ENCODE assay signal across 13 mouse cellular contexts in genomic region chr10:127077515-127077914, GRCm38 (mm10). TPM values are rescaled to one million over a fixed set of nuclear protein-coding genes. Genes with fewer than 3 reads are reported as not detected.
DNase-seq lines count a peak whose midpoint lies in the region; ATAC-seq lines count a peak whose summit lies in the region.
"Had no signal": no experiment of that assay in that cellular context is flagged by ENCODE, and none has a peak within 500 bp of the region (broad histone marks: within the 10 kb centered on the region; RNA-seq: fewer than 3 reads in every experiment).

No protein-coding gene starts in this region.

- DNase-seq in layer of hippocampus, adult 11-12 months (ENCODE audit: low spot score): peak; percentile 54
- DNase-seq in layer of hippocampus, adult 9-11 months: no peak
- no peak for DNase-seq in embryonic facial prominence, embryonic 14.5 days (ENCODE audit: low spot score)
- DNase-seq in thymus, postnatal 4 days: no peak
- DNase-seq in spleen, adult 12 weeks (ENCODE audit: low spot score): no peak
- DNase-seq: gastrocnemius, postnatal 36 days; kidney, postnatal 4 days; lung, embryonic 14.5 days had no signal

- peaks cover 74% of the 10 kb centered on the region for H3K27me3 ChIP-seq in embryonic facial prominence, embryonic 14.5 days (replicated peaks; ENCODE audit: control insufficient read depth, insufficient read depth, low read length)
- H3K27me3 ChIP-seq in hindbrain, embryonic 15.5 days: no peaks in the 10 kb centered on the region
- peaks cover 51% of the 10 kb centered on the region for H3K27me3 ChIP-seq in neural tube, embryonic 13.5 days
- peaks cover 56% of the 10 kb centered on the region for H3K27me3 ChIP-seq in intestine, embryonic 16.5 days (replicated peaks; ENCODE audit: control insufficient read depth, insufficient read depth, low read length)

- no peak for ATAC-seq in embryonic facial prominence, embryonic 14.5 days (ENCODE audit: low read depth)
- ATAC-seq in hindbrain, embryonic 15.5 days (ENCODE audit: low FRiP score, low read depth): no peak
- ATAC-seq in neural tube, embryonic 13.5 days (ENCODE audit: low read depth): no peak
- ATAC-seq in intestine, embryonic 16.5 days: no peak
- ATAC-seq: intestine, embryonic 15.5 days had no signal

- no peaks in the 10 kb centered on the region for H3K36me3 ChIP-seq in embryonic facial prominence, embryonic 14.5 days (ENCODE audit: control insufficient read depth, insufficient read depth, low read length)
- H3K36me3 ChIP-seq in hindbrain, embryonic 15.5 days: no peaks in the 10 kb centered on the region
- H3K36me3 ChIP-seq in neural tube, embryonic 13.5 days: no peaks in the 10 kb centered on the region
- H3K36me3 ChIP-seq in intestine, embryonic 16.5 days (ENCODE audit: control insufficient read depth, insufficient read depth, low read length): no peaks in the 10 kb centered on the region
- H3K36me3 ChIP-seq: heart, embryonic 15.5 days; intestine, embryonic 15.5 days had no signal

- no peak overlapping the region for H3K9ac ChIP-seq in embryonic facial prominence, embryonic 14.5 days (ENCODE audit: low read depth, low read length)
- H3K9ac ChIP-seq in hindbrain, embryonic 15.5 days: peak overlapping the region; percentile 39
- H3K9ac ChIP-seq in neural tube, embryonic 13.5 days: peak overlapping the region; percentile 96
- no peak overlapping the region for H3K9ac ChIP-seq in intestine, embryonic 16.5 days (ENCODE audit: low read depth, low read length)
- H3K9ac ChIP-seq: heart, embryonic 15.5 days; intestine, embryonic 15.5 days; lung, embryonic 14.5 days had no signal

- peaks cover 20% of the 10 kb centered on the region for H3K4me1 ChIP-seq in embryonic facial prominence, embryonic 14.5 days (ENCODE audit: control insufficient read depth, insufficient read depth, low read length)
- peaks cover 49% of the 10 kb centered on the region for H3K4me1 ChIP-seq in hindbrain, embryonic 15.5 days (replicated peaks)
- H3K4me1 ChIP-seq in neural tube, embryonic 13.5 days (replicated peaks): peaks cover 49% of the 10 kb centered on the region
- H3K4me1 ChIP-seq in intestine, embryonic 16.5 days (ENCODE audit: control insufficient read depth, insufficient read depth, low read length): peaks cover 40% of the 10 kb centered on the region

- WGBS in embryonic facial prominence, embryonic 14.5 days: 7% methylated on average over 9 of the region's 10 CpGs
- WGBS in hindbrain, embryonic 15.5 days: 4% methylated on average over 10 of the region's 10 CpGs
- WGBS in neural tube, embryonic 13.5 days: 4% methylated on average over 10 of the region's 10 CpGs
- WGBS in intestine, embryonic 16.5 days: 8% methylated on average over 10 of the region's 10 CpGs

- H3K4me2 ChIP-seq in embryonic facial prominence, embryonic 14.5 days (ENCODE audit: low read depth, low read length): peak overlapping the region; percentile 99; the same call in 1 of the 2 replicates
- peak overlapping the region; percentile 94 for H3K4me2 ChIP-seq in hindbrain, embryonic 15.5 days
- peak overlapping the region; percentile 87 for H3K4me2 ChIP-seq in neural tube, embryonic 13.5 days
- no peak overlapping the region for H3K4me2 ChIP-seq in intestine, embryonic 16.5 days (ENCODE audit: low read depth, low read length)
- H3K4me2 ChIP-seq: lung, embryonic 14.5 days had no signal

- no peak overlapping the region for H3K27ac ChIP-seq in embryonic facial prominence, embryonic 14.5 days (replicated peaks; ENCODE audit: low read depth, low read length)
- H3K27ac ChIP-seq in hindbrain, embryonic 15.5 days (replicated peaks): peak overlapping the region; percentile 93
- H3K27ac ChIP-seq in neural tube, embryonic 13.5 days (replicated peaks): peak overlapping the region; percentile 86
- H3K27ac ChIP-seq in intestine, embryonic 16.5 days (ENCODE audit: low read length): no peak overlapping the region
- H3K27ac ChIP-seq: heart, embryonic 15.5 days; intestine, embryonic 15.5 days had no signal

- no peak overlapping the region for H3K4me3 ChIP-seq in embryonic facial prominence, embryonic 14.5 days (ENCODE audit: low read depth, low read length)
- peak overlapping the region; percentile 91 for H3K4me3 ChIP-seq in hindbrain, embryonic 15.5 days
- peak overlapping the region; percentile 82 for H3K4me3 ChIP-seq in neural tube, embryonic 13.5 days
- H3K4me3 ChIP-seq in intestine, embryonic 16.5 days (ENCODE audit: low read length): no peak overlapping the region
- H3K4me3 ChIP-seq: heart, embryonic 15.5 days; intestine, embryonic 15.5 days had no signal

- no peaks in the 10 kb centered on the region for H3K9me3 ChIP-seq in embryonic facial prominence, embryonic 14.5 days (ENCODE audit: control insufficient read depth, low read length)
- no peaks in the 10 kb centered on the region for H3K9me3 ChIP-seq in hindbrain, embryonic 15.5 days
- no peaks in the 10 kb centered on the region for H3K9me3 ChIP-seq in neural tube, embryonic 13.5 days
- no peaks in the 10 kb centered on the region for H3K9me3 ChIP-seq in intestine, embryonic 16.5 days (ENCODE audit: control insufficient read depth, low read length)
- H3K9me3 ChIP-seq: heart, embryonic 15.5 days; intestine, embryonic 15.5 days had no signal

RNA-seq across cellular contexts. Expression of gene Agap2, which starts 2.4 kb away (rescaled TPM):
- polyA plus RNA-seq in embryonic facial prominence, embryonic 14.5 days (2014; fragmentation: Nextera tagmentation; extraction: Ambion mirVana): 0.45 and 0.72 TPM in 2 replicates
- 4.0 and 4.9 TPM in 2 replicates for polyA plus RNA-seq in hindbrain, embryonic 15.5 days (2015; fragmentation: Nextera tagmentation; extraction: Ambion mirVana)
- polyA plus RNA-seq in neural tube, embryonic 13.5 days (2015; fragmentation: Nextera tagmentation; extraction: Ambion mirVana): 1.9 and 2.3 TPM in 2 replicates
- polyA plus RNA-seq in intestine, embryonic 16.5 days (2015; fragmentation: Nextera tagmentation; extraction: Ambion mirVana): 0.05 and 0.21 TPM in 2 replicates
- polyA plus RNA-seq: heart, embryonic 15.5 days had no signal

RNA-seq across cellular contexts. Expression of gene Tspan31, which starts 7.5 kb away (rescaled TPM):
- 51.8 and 53.6 TPM in 2 replicates for polyA plus RNA-seq in embryonic facial prominence, embryonic 14.5 days (2014; fragmentation: Nextera tagmentation; extraction: Ambion mirVana)
- 120 and 123 TPM in 2 replicates for polyA plus RNA-seq in hindbrain, embryonic 15.5 days (2015; fragmentation: Nextera tagmentation; extraction: Ambion mirVana)
- polyA plus RNA-seq in neural tube, embryonic 13.5 days (2015; fragmentation: Nextera tagmentation; extraction: Ambion mirVana): 125 and 136 TPM in 2 replicates
- polyA plus RNA-seq in intestine, embryonic 16.5 days (2015; fragmentation: Nextera tagmentation; extraction: Ambion mirVana): 189 and 206 TPM in 2 replicates

RNA-seq across cellular contexts. Expression of gene Cdk4, which starts 14.2 kb away (rescaled TPM):
- polyA plus RNA-seq in embryonic facial prominence, embryonic 14.5 days (2014; fragmentation: Nextera tagmentation; extraction: Ambion mirVana): 1,371 and 1,625 TPM in 2 replicates
- 743 and 831 TPM in 2 replicates for polyA plus RNA-seq in hindbrain, embryonic 15.5 days (2015; fragmentation: Nextera tagmentation; extraction: Ambion mirVana)
- 1,139 and 1,291 TPM in 2 replicates for polyA plus RNA-seq in neural tube, embryonic 13.5 days (2015; fragmentation: Nextera tagmentation; extraction: Ambion mirVana)
- 1,474 and 1,595 TPM in 2 replicates for polyA plus RNA-seq in intestine, embryonic 16.5 days (2015; fragmentation: Nextera tagmentation; extraction: Ambion mirVana)

RNA-seq across cellular contexts. Expression of gene March9, which starts 17.5 kb away (rescaled TPM):
- polyA plus RNA-seq in embryonic facial prominence, embryonic 14.5 days (2014; fragmentation: Nextera tagmentation; extraction: Ambion mirVana): 1.5 and 2.0 TPM in 2 replicates
- 7.3 and 8.4 TPM in 2 replicates for polyA plus RNA-seq in hindbrain, embryonic 15.5 days (2015; fragmentation: Nextera tagmentation; extraction: Ambion mirVana)
- 5.4 and 6.3 TPM in 2 replicates for polyA plus RNA-seq in neural tube, embryonic 13.5 days (2015; fragmentation: Nextera tagmentation; extraction: Ambion mirVana)
- polyA plus RNA-seq in intestine, embryonic 16.5 days (2015; fragmentation: Nextera tagmentation; extraction: Ambion mirVana): 0.40 and 0.50 TPM in 2 replicates

RNA-seq across cellular contexts. Expression of gene Cyp27b1, which starts 29.5 kb away (rescaled TPM):
- 0.13 and 0.29 TPM in 2 replicates for polyA plus RNA-seq in embryonic facial prominence, embryonic 14.5 days (2014; fragmentation: Nextera tagmentation; extraction: Ambion mirVana)
- polyA plus RNA-seq in hindbrain, embryonic 15.5 days (2015; fragmentation: Nextera tagmentation; extraction: Ambion mirVana): 0.21 and 0.26 TPM in 2 replicates
- polyA plus RNA-seq in neural tube, embryonic 13.5 days (2015; fragmentation: Nextera tagmentation; extraction: Ambion mirVana): 0.12 and 0.28 TPM in 2 replicates
- 0.05 and 0.11 TPM in 2 replicates for polyA plus RNA-seq in intestine, embryonic 16.5 days (2015; fragmentation: Nextera tagmentation; extraction: Ambion mirVana)
- polyA plus RNA-seq: lung, embryonic 14.5 days had no signal

Comparison
In these comparisons a context has a peak if more than half of its experiments do, and no peak if none do; other contexts are left out.
1. H3K27ac ChIP-seq: peak in hindbrain, embryonic 15.5 days (single experiment) and neural tube, embryonic 13.5 days (single experiment); none in embryonic facial prominence, embryonic 14.5 days (single experiment) and intestine, embryonic 16.5 days (single experiment).
2. H3K4me3 ChIP-seq: peak in hindbrain, embryonic 15.5 days (single experiment) and neural tube, embryonic 13.5 days (single experiment); none in embryonic facial prominence, embryonic 14.5 days (single experiment) and intestine, embryonic 16.5 days (single experiment).
3. H3K9ac ChIP-seq: peak in hindbrain, embryonic 15.5 days (single experiment) and neural tube, embryonic 13.5 days (single experiment); none in embryonic facial prominence, embryonic 14.5 days (single experiment) and intestine, embryonic 16.5 days (single experiment).